Mouse (Mus musculus): Measurements from ENCODE around the gene Sec22b. TPM values are rescaled to one million over a fixed set of nuclear protein-coding genes. Genes with fewer than 3 reads are reported as not detected.

The Sec22b gene
- total RNA-seq, 1 experiment from 2014 or later: 37.7 TPM

- ATAC-seq (replicated peaks; ENCODE audit: insufficient number of reproducible peaks, low FRiP score, low TSS enrichment, poor library complexity, severe bottlenecking): no peak
These were observed 36.3 kb downstream of the Sec22b start for GRCm38 (mm10) chr3:97937068-97937944.

GRCm38 (mm10) chr3:97937945-97938266 is 36.9 kb downstream of the Sec22b start:
- ATAC-seq (replicated peaks; ENCODE audit: insufficient number of reproducible peaks, low FRiP score, low TSS enrichment, poor library complexity, severe bottlenecking): no peak

GRCm38 (mm10) chr3:97938814-97939526 is 38.0 kb downstream of the Sec22b start:
- ATAC-seq (replicated peaks; ENCODE audit: insufficient number of reproducible peaks, low FRiP score, low TSS enrichment, poor library complexity, severe bottlenecking): no peak

GRCm38 (mm10) chr3:97939626-97940510 is 38.9 kb downstream of the Sec22b start:
- no peak for ATAC-seq (replicated peaks; ENCODE audit: insufficient number of reproducible peaks, low FRiP score, low TSS enrichment, poor library complexity, severe bottlenecking)

- no peak for ATAC-seq (replicated peaks; ENCODE audit: insufficient number of reproducible peaks, low FRiP score, low TSS enrichment, poor library complexity, severe bottlenecking)
These were observed 39.7 kb downstream of the Sec22b start for GRCm38 (mm10) chr3:97940511-97941204.

GRCm38 (mm10) chr3:97941440-97942259 is 40.7 kb downstream of the Sec22b start:
- no peak for ATAC-seq (replicated peaks; ENCODE audit: insufficient number of reproducible peaks, low FRiP score, low TSS enrichment, poor library complexity, severe bottlenecking)

GRCm38 (mm10) chr3:97942260-97942950 is 41.4 kb downstream of the Sec22b start:
- ATAC-seq (replicated peaks; ENCODE audit: insufficient number of reproducible peaks, low FRiP score, low TSS enrichment, poor library complexity, severe bottlenecking): peak; percentile 52

- no peak for ATAC-seq (replicated peaks; ENCODE audit: insufficient number of reproducible peaks, low FRiP score, low TSS enrichment, poor library complexity, severe bottlenecking)
These were observed 43.5 kb downstream of the Sec22b start for GRCm38 (mm10) chr3:97944462-97944861.

- no peak for ATAC-seq (replicated peaks; ENCODE audit: insufficient number of reproducible peaks, low FRiP score, low TSS enrichment, poor library complexity, severe bottlenecking)
These were observed 45.4 kb downstream of the Sec22b start for GRCm38 (mm10) chr3:97946439-97946838.

GRCm38 (mm10) chr3:97948518-97948917 is 47.5 kb downstream of the Sec22b start:
- 0 out of 2 replicates have a peak, but pooled peaks have one; percentile 32 for ATAC-seq (replicated peaks; ENCODE audit: insufficient number of reproducible peaks, low FRiP score, low TSS enrichment, poor library complexity, severe bottlenecking)

GRCm38 (mm10) chr3:97949946-97950345 is 49.0 kb downstream of the Sec22b start:
- no peak for ATAC-seq (replicated peaks; ENCODE audit: insufficient number of reproducible peaks, low FRiP score, low TSS enrichment, poor library complexity, severe bottlenecking)

GRCm38 (mm10) chr3:97951134-97951533 is 50.1 kb downstream of the Sec22b start:
- ATAC-seq (replicated peaks; ENCODE audit: insufficient number of reproducible peaks, low FRiP score, low TSS enrichment, poor library complexity, severe bottlenecking): peak; percentile 76

GRCm38 (mm10) chr3:97953196-97953595 is 52.2 kb downstream of the Sec22b start:
- ATAC-seq (replicated peaks; ENCODE audit: insufficient number of reproducible peaks, low FRiP score, low TSS enrichment, poor library complexity, severe bottlenecking): no peak

- no peak for ATAC-seq (replicated peaks; ENCODE audit: insufficient number of reproducible peaks, low FRiP score, low TSS enrichment, poor library complexity, severe bottlenecking)
These were observed 55.3 kb downstream of the Sec22b start for GRCm38 (mm10) chr3:97956322-97956721.

GRCm38 (mm10) chr3:97956926-97957325 is 55.9 kb downstream of the Sec22b start:
- no peak for ATAC-seq (replicated peaks; ENCODE audit: insufficient number of reproducible peaks, low FRiP score, low TSS enrichment, poor library complexity, severe bottlenecking)

GRCm38 (mm10) chr3:97960783-97961594 is 60.0 kb downstream of the Sec22b start:
- 0 out of 2 replicates have a peak, but pooled peaks have one; percentile 33 for ATAC-seq (replicated peaks; ENCODE audit: insufficient number of reproducible peaks, low FRiP score, low TSS enrichment, poor library complexity, severe bottlenecking)
